Mouse (Mus musculus) heart, adult 18-20 months (tissue): Measurements from ENCODE around the gene Adcy4. TPM values are rescaled to one million over a fixed set of nuclear protein-coding genes. Genes with fewer than 3 reads are reported as not detected.

Experiments used
- DNase-seq, 2 experiments: peaks; one replicate each; pipeline ENCODE4 v3.0.0; 2021 to 2022; ENCODE audit warnings: mixed read lengths in 1 of 2
- total RNA-seq, 2 experiments: library from RNA; stranded (reverse); gene quantifications; 2 replicates each; pipeline ENCODE4 v1.2.3; 2021

The Adcy4 gene
- total RNA-seq, 2 experiments from 2014 or later = 15.7 to 17.3 TPM

- no peak for DNase-seq
Measured at GRCm38 (mm10) chr14:55719737-55720136, 64.2 kb downstream of the Adcy4 start.

Other genes with a start within 250 kb of the Adcy4 start
- 1 to 10 TPM; 8.3 to 9.4 TPM for gene Pck2, start 243.8 kb downstream of the Adcy4 start, total RNA-seq
- 100 to 1,000 TPM; 147 to 152 TPM for gene Dcaf11, start 224.1 kb downstream of the Adcy4 start, total RNA-seq
- not detected for gene A730061H03Rik, start 223.7 kb downstream of the Adcy4 start, total RNA-seq
- 100 to 1,000 TPM; 172 to 176 TPM for gene Fitm1, start 208.5 kb downstream of the Adcy4 start, total RNA-seq
- gene Psme1, start 206.0 kb downstream of the Adcy4 start, total RNA-seq = 100 to 1,000 TPM; 276 to 319 TPM
- 10 to 100 TPM; 66.8 to 70.0 TPM for gene Emc9, start 198.8 kb downstream of the Adcy4 start, total RNA-seq
- gene Psme2, start 193.0 kb downstream of the Adcy4 start, total RNA-seq = 100 to 1,000 TPM; 142 to 145 TPM
- 10 to 100 TPM; 25.4 to 29.9 TPM for gene Rnf31, start 192.4 kb downstream of the Adcy4 start, total RNA-seq
- 10 to 100 TPM in 1 of 2 experiments, 1 to 10 TPM in 1; 8.9 to 11.0 TPM for gene Irf9, start 180.5 kb downstream of the Adcy4 start, total RNA-seq
- gene Rec8, start 166.1 kb downstream of the Adcy4 start, total RNA-seq = under 1 TPM; 0.22 to 0.62 TPM
- gene Ipo4, start 148.1 kb downstream of the Adcy4 start, total RNA-seq = 10 to 100 TPM; 51.3 to 64.8 TPM
- 1 to 10 TPM; 1.4 to 2.3 TPM for gene Gm49378, start 146.2 kb downstream of the Adcy4 start, total RNA-seq
- gene Tm9sf1, start 140.3 kb downstream of the Adcy4 start, total RNA-seq = 10 to 100 TPM; 39.7 to 42.3 TPM
- gene Tssk4, start 133.9 kb downstream of the Adcy4 start, total RNA-seq = under 1 TPM; 0.42 to 0.54 TPM
- 10 to 100 TPM; 47.1 to 58.8 TPM for gene Mdp1, start 123.6 kb downstream of the Adcy4 start, total RNA-seq
- gene Gmpr2, start 112.2 kb downstream of the Adcy4 start, total RNA-seq = 10 to 100 TPM in 1 of 2 experiments, 1 to 10 TPM in 1; 8.7 to 10.8 TPM
- gene Nedd8, start 112.0 kb downstream of the Adcy4 start, total RNA-seq = 100 to 1,000 TPM; 250 to 257 TPM
- gene Tinf2, start 102.3 kb downstream of the Adcy4 start, total RNA-seq = 10 to 100 TPM; 10.1 to 12.1 TPM
- gene Tgm1, start 70.2 kb downstream of the Adcy4 start, total RNA-seq = under 1 TPM; 0.25 to 0.44 TPM
- 10 to 100 TPM; 14.8 to 15.8 TPM for gene Rabggta, start 61.8 kb downstream of the Adcy4 start, total RNA-seq
- 10 to 100 TPM; 39.8 to 42.6 TPM for gene Dhrs1, start 38.4 kb downstream of the Adcy4 start, total RNA-seq
- gene Nop9, start 38.4 kb downstream of the Adcy4 start, total RNA-seq = 10 to 100 TPM in 1 of 2 experiments, 1 to 10 TPM in 1; 7.7 to 11.9 TPM
- 1 to 10 TPM; 2.0 TPM for gene Cideb, start 25.6 kb downstream of the Adcy4 start, total RNA-seq
- under 1 TPM; 0.21 to 0.25 TPM for gene Ltb4r2, start 22.7 kb downstream of the Adcy4 start, total RNA-seq
- under 1 TPM; 0.25 to 0.41 TPM for gene Ltb4r1, start 18.1 kb downstream of the Adcy4 start, total RNA-seq
- gene Ripk3, start 4.8 kb upstream of the Adcy4 start, total RNA-seq = 1 to 10 TPM; 1.6 to 2.9 TPM
- gene Nfatc4, start 39.0 kb upstream of the Adcy4 start, total RNA-seq = 1 to 10 TPM; 2.5 to 4.0 TPM
- gene Nynrin, start 69.9 kb upstream of the Adcy4 start, total RNA-seq = 1 to 10 TPM; 7.2 to 7.4 TPM
- not detected for gene Cbln3, start 100.3 kb upstream of the Adcy4 start, total RNA-seq
- 10 to 100 TPM in 1 of 2 experiments, 1 to 10 TPM in 1; 8.6 to 10.0 TPM for gene Khnyn, start 100.9 kb upstream of the Adcy4 start, total RNA-seq
- gene Sdr39u1, start 116.2 kb upstream of the Adcy4 start, total RNA-seq = 100 to 1,000 TPM; 119 to 138 TPM
- 1 to 10 TPM; 1.6 to 2.5 TPM for gene Cma1, start 160.6 kb upstream of the Adcy4 start, total RNA-seq
- not detected for gene Cma2, start 166.9 kb upstream of the Adcy4 start, total RNA-seq
- not detected for gene Mcpt1, start 233.9 kb upstream of the Adcy4 start, total RNA-seq
- gene Mcpt9, start 246.4 kb upstream of the Adcy4 start, total RNA-seq = not detected